Mouse (Mus musculus) gastrocnemius, postnatal 25 days (tissue): ENCODE results near the gene Gpr87. TPM values are rescaled to one million over a fixed set of nuclear protein-coding genes. Genes with fewer than 3 reads are reported as not detected.

Source experiments
- DNase-seq: peaks from one replicate; pipeline ENCODE4 v3.0.0; 2022
- long read RNA-seq, 2 experiments: library from polyadenylated mRNA; stranded (forward); transcript quantifications; one replicate each; pipeline ENCODE4 v2.0.0; 2021
- total RNA-seq, 2 experiments: library from RNA; stranded (reverse); gene quantifications; 1 replicate in 1 of 2; 2 replicates in 1 of 2; pipeline ENCODE4 v1.2.3; 2021

The Gpr87 gene
- not detected for total RNA-seq
- long read RNA-seq, experiment 1 = 0 reads
- long read RNA-seq, experiment 2 = 0 reads

GRCm38 (mm10) chr3:59194938-59195337 is at the start of gene Gpr87:
Gpr87 (minus strand) TSS chr3:59195104.
- DNase-seq = no peak

GRCm38 (mm10) chr3:59243384-59243783 is 48.5 kb upstream of the Gpr87 start:
- no peak for DNase-seq

- no peak for DNase-seq
Observed at GRCm38 (mm10) chr3:59234878-59235277, 40.0 kb upstream of the Gpr87 start.

GRCm38 (mm10) chr3:59230912-59231311 is 36.0 kb upstream of the Gpr87 start:
- no peak for DNase-seq

- DNase-seq = no peak
Observed at GRCm38 (mm10) chr3:59228730-59229551, 34.0 kb upstream of the Gpr87 start.

- DNase-seq = no peak
Observed at GRCm38 (mm10) chr3:59227696-59228095, 32.8 kb upstream of the Gpr87 start.

- no peak for DNase-seq
Observed at GRCm38 (mm10) chr3:59225411-59225810, 30.5 kb upstream of the Gpr87 start.

GRCm38 (mm10) chr3:59222303-59222702 is 27.4 kb upstream of the Gpr87 start:
- DNase-seq = no peak

GRCm38 (mm10) chr3:59219326-59219725 is 24.4 kb upstream of the Gpr87 start:
- DNase-seq = no peak

GRCm38 (mm10) chr3:59217211-59217610 is 22.3 kb upstream of the Gpr87 start:
- DNase-seq = no peak

- no peak for DNase-seq
Observed at GRCm38 (mm10) chr3:59212404-59212803, 17.5 kb upstream of the Gpr87 start.

GRCm38 (mm10) chr3:59211784-59212183 is 16.9 kb upstream of the Gpr87 start:
- DNase-seq = no peak

- DNase-seq = no peak
Observed at GRCm38 (mm10) chr3:59210727-59211126, 15.8 kb upstream of the Gpr87 start, which contains the start of gene P2ry13. P2ry13 (minus strand) TSS chr3:59210882.

- no peak for DNase-seq
Observed at GRCm38 (mm10) chr3:59210089-59210488, 15.2 kb upstream of the Gpr87 start.

- no peak for DNase-seq
Observed at GRCm38 (mm10) chr3:59208650-59209548, 14.0 kb upstream of the Gpr87 start.

- DNase-seq = no peak
Observed at GRCm38 (mm10) chr3:59205941-59206340, 11.0 kb upstream of the Gpr87 start.

- DNase-seq = no peak
Observed at GRCm38 (mm10) chr3:59204719-59205503, 10.0 kb upstream of the Gpr87 start.

- DNase-seq = no peak
Observed at GRCm38 (mm10) chr3:59203802-59204520, 9.1 kb upstream of the Gpr87 start.

- no peak for DNase-seq
Observed at GRCm38 (mm10) chr3:59197329-59197948, 2.5 kb upstream of the Gpr87 start.

- DNase-seq = no peak
Observed at GRCm38 (mm10) chr3:59194099-59194498, 805 bp downstream of the Gpr87 start.

- DNase-seq = no peak
Observed at GRCm38 (mm10) chr3:59191674-59192073, 3.2 kb downstream of the Gpr87 start.
